Mouse (Mus musculus) right cerebral cortex, adult 2 months (tissue): ENCODE data around the gene Olfr1443.
"Not testable (repeated sequence)": the region's sequence is repeated elsewhere in the genome, so short reads cannot be mapped to it uniquely, and the experiment has no call there.

Experiments
- DNase-seq, 2 experiments: peaks; one replicate each; pipeline ENCODE4 v3.0.0; 2021 to 2022; ENCODE audit warnings: low spot score in 2 of 2

Olfr1443 gene

DNA sequence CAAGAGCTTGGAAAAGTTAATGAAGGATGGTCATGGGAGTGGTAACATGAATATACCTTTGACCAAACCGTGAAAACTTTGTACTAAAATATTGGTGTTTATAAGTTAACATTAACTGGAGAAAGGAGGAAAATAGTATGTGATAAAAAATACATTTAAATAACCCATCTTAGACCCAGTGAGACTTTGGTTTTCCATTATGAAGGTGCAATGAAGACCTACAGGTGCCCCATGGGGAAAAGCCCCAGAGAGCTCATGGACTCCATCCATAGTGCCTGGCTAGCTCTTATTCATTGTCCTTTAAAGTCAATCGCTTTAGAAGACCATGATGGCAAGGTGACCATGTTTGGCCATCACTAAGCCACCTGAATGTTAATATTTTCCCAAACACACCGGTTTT is at the start of gene Olfr1443:
Gene Olfr1443 (plus strand): TSS at position 301 of the 400 bp plus-strand sequence.
- DNase-seq: no peak

DNA sequence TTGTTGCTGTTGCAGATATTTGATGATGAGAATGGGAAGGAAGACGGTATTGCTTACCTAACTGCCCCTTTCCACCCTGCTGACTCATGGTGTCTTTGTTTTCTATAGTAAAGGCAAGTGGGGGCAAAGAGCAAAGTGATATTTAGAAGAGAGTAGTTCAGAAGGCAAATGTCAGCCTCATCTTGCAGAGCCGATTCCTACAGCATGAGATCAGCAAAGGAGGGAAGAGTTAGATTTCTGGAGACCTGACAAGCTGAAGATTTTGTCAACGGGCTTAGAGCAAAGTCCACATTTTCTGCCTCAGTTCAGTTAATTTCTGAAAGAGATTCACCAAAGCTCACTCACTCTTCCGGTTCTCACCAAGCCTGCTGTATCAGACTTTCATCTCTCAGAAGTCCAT is 44.7 kb upstream of the Olfr1443 start, which contains the start of gene Glyat:
Gene Glyat (plus strand): TSS at position 133 of the 400 bp plus-strand sequence.
- no peak for DNase-seq

DNA sequence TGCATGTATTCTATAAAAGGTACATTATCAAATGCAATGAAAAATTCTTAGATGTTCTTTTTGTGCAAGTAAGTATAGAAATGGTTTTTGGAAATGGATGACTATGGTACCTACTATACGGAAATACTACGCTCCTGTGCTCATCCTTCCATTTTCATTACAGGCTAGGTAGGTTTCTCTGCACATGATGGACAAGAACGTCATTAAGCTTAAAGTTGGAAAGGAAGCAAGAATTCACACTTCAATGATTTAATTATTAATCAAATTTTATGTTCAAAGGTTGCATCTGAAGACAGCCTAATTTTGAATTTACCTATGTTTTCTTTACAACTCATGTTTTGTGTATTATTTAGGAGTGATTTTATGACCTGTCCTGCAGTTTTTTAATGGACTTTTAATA is 43.7 kb upstream of the Olfr1443 start:
- no peak for DNase-seq

DNA sequence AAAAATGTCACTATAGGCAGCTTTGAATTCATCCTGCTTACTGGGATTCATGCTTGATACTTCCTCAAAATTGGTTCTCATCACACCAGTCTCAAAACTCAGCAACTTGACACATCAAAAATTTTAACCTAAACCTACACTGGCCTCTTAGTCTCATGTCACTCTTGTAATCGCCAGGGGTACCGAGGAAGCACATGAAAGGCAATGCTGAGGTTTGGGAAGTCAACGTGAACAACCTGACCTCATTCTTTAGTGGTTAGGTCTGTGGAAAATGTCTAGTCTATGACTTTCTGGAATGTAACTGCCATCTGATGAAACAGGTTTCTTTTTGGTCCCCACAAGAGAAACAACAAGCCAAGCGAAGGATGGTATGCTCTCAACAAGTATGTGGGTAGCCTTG is 42.9 kb upstream of the Olfr1443 start:
- no peak for DNase-seq

DNA sequence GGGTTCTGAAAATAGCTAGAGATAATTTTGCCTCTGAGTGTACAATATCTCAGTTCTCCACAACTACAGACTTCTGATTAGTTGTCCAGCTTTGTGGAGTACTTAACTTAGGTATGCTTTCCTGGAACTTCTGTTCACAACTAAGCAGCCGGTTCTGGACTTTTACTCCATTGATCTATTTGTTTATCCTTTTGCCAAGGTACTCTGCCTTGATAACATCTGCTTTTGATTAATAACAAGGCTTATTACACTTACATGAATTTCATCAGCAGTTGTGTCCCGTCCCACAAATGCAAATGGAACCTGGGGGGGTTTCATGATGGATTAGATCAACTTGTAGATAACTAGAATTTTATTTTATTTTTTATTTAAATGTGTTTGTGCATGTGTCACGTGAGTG is 41.0 kb upstream of the Olfr1443 start:
- no peak for DNase-seq

DNA sequence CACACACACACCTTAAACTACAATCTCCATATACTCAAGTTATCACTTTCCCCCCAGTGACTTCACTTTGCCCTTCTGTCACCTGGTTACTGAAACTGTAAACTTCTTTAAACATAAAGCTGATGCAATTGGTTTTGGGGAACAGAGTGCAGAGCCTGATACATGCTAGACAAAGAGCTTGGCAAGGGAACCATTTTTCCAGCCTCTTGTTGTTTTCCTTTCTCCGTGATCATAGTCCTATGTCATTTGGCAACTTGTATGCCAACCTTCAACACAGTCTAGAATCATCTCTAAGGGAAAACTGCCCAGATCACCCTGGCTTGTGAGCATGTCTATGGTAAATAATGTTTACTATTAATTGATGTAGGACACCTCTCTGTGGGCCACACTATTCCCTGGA is 39.9 kb upstream of the Olfr1443 start:
- DNase-seq: no peak

DNA sequence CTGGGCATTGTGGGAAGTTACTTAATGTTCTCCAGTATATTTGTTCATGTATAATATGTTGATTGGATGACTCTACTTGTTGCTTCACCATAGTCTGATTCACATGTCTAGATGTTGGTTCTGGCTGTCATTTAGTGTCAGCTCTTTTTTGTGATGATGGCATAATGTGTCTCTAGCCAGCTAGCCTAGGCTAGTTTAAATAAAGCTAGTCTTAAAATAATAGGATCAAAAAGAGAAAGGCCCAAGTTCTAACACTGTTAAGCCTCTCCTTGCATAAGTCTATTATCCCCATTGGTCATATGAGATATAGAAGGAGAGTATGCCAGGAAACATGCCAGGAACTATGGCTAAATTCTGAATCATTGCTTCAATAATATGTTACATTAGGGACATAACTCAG is 28.4 kb upstream of the Olfr1443 start:
- DNase-seq: no peak

DNA sequence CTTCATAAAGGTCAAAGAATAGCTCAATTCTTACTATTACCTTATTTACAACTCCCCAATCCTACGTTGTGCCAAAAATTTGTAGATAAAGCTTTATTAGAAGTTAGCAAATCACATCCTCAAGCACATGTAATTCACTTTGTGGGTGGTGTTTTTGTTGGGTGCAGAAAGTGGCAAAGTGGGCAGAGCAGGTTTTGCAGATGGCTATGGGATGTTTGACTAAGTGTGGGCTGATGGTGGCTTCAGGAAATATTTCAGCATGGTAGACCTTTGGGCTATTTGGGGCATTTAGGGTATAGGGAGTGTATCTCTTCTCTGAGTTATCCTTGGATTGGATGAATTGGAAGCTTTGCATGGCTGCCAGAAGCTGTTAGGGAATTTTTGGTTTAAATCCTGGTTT is 11.8 kb upstream of the Olfr1443 start:
- DNase-seq: no peak

DNA sequence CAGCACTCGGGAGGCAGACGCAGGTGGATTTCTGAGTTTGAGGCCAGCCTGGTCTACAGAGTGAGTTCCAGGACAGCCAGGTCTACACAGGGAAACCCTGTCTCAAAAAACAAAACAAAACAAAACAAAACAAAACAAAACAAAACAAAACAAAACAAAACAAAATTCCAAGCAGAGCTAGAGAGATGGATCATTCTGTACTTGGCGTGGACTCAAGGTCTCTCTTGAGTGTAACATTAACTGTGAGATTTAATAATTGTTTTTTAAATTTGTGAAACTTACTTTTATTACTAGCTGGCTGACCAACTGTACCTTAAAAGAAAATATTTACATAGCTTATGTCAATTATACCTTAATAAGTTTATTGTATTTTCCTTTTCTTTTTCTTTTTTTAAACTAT is 9.3 kb upstream of the Olfr1443 start:
- DNase-seq: not testable (repeated sequence)

DNA sequence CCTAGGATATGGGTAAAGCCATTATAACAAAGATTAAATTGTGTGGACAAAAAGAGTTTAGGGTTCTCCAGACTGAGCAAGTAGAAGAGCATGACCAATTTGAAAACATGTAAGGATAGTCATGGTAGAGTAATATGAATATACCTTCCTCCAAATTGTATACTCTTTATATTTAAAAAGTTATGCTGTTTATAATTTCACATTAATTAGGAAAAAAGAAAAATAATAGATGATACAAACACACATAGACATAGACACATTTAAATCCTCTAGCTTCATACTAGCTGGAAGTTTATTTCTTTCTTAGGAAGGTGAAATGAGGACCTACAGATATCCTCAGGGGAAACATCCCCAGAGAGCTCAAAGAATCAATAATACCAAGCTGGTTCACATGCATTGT is 7.8 kb upstream of the Olfr1443 start, which contains the start of gene Olfr1442:
Gene Olfr1442 (plus strand): TSS at position 301 of the 400 bp plus-strand sequence.
- no peak for DNase-seq

DNA sequence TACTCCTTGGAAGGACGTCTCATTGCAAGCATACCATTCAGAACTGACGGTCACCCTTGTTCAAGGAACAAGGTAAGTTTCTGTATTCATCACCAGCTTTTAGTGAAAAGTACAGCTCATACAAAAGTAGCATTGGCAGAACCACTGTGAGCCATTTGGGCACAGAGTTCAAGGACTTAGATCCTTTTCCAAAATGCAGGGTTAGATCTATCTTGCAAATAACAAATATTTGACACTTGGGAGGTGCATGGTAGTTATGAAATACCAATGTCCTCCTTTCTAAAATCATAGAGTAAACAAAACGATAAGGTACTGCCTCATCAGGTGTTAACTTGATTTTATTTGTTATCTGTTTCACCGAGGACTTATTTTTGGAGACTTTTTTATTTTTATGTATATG is 6.9 kb upstream of the Olfr1443 start:
- DNase-seq: no peak

DNA sequence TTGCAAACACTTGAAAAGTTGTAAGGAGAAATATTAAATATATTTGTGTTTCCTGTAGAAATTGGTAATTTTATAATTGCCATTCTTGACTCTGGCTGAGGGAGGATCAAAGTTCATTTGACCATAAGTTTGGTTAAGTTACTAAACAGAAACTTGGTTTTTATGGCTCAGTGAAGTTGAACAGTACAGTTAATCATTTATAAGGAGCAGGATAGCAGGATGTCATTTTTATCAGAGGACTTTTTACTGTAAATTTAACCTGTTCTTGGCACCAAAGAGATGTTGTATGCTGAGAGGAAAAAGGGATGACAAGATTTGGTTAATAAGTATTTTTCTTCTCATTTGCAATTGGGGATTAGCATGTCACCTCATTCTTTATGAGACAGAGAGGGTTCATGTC is 6.7 kb downstream of the Olfr1443 start:
- DNase-seq: no peak

DNA sequence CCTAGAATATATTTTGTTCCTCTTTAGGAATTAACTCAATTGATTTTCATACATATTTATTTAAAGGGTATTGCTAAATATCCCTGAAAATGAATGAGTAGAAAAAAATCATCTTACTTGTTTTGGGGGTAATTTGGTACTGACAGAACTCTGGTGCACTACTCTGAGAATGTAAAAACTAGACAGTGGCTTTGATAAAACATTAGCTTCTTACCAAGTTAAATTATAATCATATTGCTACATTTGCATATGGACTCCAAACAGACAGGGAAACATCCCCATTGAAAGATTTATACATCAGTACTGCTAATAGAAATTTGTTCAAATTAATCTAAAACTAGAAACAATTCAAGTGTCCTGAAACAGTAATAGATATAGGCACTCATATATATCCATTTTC is 7.3 kb downstream of the Olfr1443 start:
- no peak for DNase-seq

DNA sequence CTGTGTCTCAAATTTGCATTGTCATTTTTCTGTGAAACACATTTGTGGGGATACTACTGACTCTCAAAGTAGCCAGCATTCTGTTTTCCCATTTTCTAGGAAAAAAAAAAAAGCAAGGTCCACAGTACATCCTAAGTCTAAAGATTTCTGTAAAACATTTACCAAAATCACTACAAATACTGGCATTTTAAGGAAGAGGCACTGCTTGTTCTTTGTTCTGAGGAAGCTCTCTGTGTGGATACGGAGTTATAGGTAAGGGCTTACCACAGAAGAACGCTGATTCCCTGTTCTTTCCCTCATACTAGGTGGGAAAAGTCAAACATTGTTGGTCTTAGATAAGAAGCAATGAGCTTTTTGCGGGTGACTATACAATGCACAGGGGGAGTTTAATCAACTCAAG is 17.7 kb downstream of the Olfr1443 start, which contains the start of gene Keg1:
Gene Keg1 (plus strand): TSS at position 197 of the 400 bp plus-strand sequence.
- DNase-seq: no peak

DNA sequence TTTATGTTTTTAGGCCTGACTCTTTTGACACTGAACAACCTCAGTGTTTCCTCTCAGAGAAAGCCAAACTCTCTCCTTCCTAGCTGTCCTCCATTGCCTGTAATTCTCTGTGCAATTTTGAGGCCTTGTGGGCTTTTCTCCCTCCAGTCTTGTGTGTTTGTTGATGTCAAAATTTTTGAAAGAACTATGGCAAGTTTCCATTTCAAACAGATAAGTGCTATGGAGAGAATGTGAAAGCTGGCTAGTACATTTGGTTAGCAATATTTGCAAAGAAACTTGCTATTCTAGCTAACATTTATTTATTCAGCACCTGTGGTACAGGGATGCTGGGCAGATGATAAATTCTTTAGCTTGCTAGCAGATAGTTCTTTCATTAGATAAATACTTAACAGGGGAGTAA is 18.3 kb downstream of the Olfr1443 start:
- DNase-seq: no peak

DNA sequence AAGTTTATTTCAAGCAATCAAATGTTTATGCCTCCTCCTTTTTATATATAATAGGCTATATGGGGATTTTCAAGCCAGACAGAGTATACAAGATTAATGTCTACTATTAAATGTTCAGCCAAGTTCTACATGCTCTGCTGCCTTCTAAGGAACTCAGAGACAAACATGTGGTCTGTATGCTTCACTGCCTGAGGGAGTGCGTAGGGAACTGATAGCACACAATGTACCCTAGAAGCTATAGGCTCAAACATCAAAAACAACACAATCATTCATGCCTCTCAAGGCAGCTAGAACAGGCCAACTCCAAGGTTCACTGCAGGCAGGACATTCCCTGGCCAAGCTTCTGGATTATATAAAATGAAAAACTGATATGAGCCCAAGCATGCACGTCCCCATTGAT is 30.5 kb downstream of the Olfr1443 start:
- DNase-seq: no peak

DNA sequence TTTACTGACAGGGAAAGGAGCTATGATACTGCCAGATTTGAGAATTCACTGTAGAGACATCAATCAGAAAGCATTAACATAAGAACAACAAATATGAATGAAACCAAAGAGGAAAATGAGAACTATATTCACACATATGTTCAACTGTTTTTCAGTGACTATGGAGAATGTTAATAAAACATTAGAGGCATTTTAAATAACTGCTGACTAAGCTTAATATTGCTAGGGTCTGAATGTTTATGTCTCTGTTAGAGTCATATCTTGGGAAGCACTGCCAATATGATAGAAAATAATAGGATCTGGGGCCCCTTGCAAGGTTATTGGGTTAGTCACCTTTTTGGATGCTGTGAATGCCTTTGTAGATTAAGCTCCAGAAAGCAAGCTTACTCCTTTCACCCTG is 31.1 kb downstream of the Olfr1443 start:
- no peak for DNase-seq

DNA sequence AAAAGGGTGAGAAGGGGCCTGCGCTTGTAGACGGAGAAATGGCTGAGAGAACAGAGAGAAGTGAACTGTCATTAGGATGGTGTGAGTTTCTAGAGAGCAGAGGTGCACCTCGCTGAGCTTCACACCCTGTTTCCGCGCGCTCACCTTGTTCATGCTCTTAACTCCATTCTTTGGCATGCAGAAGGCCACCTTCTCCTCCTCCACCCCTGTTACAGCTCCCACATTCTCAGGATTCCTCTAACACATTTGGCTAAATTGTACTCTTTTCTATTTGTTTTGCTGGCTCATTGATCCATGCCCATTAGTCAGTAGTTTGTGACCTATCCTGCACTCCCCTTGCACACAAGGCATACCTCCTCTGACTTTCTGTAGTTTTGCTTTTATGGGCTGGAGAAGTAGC is 41.3 kb downstream of the Olfr1443 start:
- DNase-seq: no peak

DNA sequence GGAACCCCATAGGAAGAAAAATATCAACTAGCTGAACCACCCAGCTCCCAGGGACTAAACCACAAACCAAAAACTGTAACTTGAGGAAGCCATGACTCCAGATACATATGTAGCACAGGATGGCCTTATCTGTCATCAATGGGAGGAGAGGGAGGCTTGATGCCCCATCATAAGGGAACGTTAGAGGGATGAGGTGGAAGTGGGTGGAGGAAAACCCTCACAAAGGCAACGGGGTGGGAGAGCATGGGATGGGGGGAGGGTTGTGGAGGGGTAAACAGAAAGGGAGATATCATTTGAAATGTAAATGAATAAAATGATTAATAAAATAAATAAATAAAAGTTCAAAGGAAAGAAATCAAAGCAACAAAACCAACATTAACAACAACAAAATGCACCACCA is 42.6 kb downstream of the Olfr1443 start:
- DNase-seq: no peak

DNA sequence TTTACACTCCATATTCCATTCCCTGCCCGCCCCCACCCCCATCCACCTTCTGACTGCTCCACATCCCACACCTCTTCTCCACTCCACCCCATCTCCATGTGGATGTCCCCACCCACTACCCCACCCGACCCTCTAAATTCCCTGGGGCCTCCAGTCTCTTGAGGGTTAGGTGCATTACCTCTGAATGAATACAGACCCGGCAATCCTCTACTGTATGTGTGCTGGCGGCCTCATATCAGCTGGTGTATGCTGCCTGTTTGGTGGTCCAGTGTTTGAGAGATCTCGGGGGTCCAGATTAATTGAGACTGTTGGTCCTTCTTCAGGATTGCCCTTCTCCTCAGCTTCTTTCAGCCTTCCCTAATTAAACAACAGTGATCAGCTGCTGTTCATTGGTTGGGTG is 43.0 kb downstream of the Olfr1443 start:
- DNase-seq: not testable (repeated sequence)

DNA sequence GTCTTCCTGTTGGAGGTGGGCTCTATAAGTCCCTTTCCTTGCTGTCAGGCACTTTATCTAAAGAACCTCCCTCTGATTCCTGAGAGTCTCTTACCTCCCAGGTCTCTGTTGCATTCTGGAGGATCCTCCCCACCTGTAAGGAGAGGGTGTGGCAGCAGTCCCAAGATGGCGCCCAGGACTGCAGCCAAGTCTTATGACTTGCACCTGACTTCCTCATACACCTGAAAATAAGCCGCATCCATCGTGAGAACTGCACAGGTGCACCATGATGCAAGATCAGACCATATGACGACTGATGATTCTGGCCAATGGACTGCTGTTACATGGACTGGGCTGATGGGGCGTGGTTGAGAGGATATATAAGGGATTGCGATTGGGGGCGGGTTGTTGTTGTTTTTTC is 43.7 kb downstream of the Olfr1443 start:
- DNase-seq: not testable (repeated sequence)

DNA sequence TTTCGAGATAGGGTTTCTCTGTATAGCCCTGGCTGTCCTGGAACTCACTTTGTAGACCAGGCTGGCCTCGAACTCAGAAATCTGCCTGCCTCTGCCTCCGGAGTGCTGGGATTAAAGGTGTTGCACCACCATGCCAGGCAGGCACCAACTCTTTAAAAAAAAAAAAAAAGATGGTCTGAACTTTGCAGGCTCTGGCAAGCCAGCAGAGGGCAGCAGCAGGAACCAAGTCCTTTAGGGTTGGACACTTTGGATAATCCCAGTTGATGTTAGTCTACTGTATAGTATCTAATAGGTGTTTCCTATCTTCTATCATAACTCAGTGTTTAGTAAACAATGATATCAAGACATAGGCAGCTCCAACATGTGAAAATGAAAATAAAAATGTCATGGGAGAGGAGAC is 44.4 kb downstream of the Olfr1443 start:
- DNase-seq: peak; percentile 5 to 12

DNA sequence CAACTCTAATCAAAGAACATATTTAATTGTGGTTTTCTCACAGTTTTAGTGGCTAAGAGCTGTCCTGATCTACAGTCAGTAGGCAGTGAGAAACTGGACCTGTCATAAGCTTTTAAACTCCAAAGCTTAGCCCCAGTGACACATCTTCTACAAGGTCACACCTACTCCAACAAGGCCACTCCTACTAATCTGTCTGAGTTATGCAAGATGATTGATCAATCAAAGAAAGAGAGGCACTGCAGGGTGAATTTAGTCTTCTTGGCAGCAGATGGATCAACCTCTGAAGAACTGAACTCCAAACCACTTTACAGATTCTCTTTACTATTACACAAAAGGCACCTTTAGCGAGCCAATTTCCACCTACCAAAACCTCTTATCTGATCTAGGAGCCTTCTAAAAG is 47.9 kb downstream of the Olfr1443 start:
- DNase-seq: no peak

DNA sequence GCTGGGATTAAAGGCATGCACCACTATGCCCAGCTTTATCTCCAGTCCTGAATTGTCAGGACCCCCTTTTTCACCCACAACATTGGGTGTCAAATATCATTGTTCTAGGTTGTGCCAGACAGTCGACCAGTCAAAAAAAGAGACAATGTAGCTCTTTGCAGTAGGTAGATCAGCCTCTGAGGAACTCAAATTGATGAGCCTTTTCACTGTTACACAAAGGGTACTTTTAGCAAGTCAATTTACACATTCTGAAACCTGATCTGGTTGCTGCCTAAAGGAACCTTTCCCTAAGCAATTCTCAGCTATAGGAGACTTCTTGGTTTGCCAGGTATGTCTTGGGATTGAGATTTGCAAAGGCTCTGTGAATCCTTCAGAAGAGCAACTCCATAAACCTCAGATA is 53.1 kb downstream of the Olfr1443 start:
- no peak for DNase-seq

DNA sequence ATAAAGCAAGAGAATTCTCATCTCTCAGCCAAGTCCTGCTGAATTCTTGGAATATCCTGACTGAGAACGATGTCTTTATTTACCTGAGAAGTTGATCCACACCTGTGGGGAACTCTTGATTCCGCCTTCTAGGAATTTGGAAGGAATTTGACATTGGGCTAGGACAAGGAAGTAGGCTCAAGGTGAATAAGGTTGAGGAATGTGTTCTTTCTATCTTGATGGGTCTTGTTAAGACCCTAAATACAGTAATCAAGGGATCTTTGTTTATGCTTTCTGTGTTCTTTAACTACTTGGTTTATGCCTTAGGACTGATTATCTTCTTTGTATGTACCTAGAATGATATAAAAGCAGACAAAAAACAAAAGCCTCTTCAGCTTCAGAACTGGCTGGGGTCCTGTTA is 54.0 kb downstream of the Olfr1443 start:
- DNase-seq: no peak
